Mouse (Mus musculus): ENCODE results near the gene Unc45a.
A peak's percentile ranks its signal among the peaks of the same experiment; 100 is the strongest.

Gene Unc45a

GRCm38 (mm10) chr7:80368009-80368408, 27.2 kb upstream of the Unc45a start:
- DNase-seq (ENCODE audit: low read depth, low spot score): no peak

- DNase-seq (ENCODE audit: low read depth, low spot score): no peak
Measured at GRCm38 (mm10) chr7:80367232-80367631, 26.4 kb upstream of the Unc45a start.

- DNase-seq (ENCODE audit: low read depth, low spot score): no peak
Measured at GRCm38 (mm10) chr7:80365759-80366158, 25.0 kb upstream of the Unc45a start.

DNA sequence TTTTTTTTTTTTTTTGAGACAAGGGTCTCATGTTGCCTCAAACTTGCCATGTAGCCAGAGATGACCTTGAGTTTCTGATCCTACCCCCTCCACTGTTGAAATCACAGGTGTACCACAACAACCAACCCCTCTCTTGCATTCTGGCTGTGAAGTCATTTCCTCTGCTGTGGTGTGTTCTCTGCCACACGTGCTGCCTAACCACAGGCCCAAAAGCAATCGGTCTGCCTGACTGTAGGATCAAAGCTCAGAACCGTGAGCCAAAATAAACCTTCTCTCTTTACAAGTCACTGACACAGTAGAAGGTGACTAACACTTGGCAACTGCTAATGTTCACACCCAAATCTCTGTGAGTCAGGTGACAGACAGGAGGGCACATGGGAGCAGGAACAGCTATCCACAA, 19.6 kb upstream of the Unc45a start:
- DNase-seq (ENCODE audit: low read depth, low spot score): no peak

DNA sequence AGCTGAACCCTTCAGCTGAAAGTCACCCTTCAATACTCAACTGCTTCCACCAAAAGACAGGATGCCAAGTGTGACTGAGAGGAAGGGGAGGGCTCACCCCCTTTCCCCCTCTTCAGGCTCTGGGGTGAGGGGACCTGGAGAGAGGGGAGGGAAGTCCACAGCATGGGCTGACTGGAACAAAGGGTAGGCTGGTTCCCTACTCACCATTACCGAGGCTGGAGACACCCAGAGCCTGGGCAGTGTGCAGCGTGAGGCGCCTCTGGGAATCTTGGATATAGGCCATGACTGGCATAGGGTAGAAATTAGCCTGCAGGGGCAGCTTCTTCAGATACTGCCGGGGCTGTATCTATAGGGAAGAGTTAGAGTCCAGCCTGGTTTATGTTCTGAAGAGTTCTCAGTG, 17.2 kb upstream of the Unc45a start:
- no peak for DNase-seq (ENCODE audit: low read depth, low spot score)

- DNase-seq (ENCODE audit: low read depth, low spot score): no peak
Measured at GRCm38 (mm10) chr7:80357156-80357555, 16.4 kb upstream of the Unc45a start.

DNA sequence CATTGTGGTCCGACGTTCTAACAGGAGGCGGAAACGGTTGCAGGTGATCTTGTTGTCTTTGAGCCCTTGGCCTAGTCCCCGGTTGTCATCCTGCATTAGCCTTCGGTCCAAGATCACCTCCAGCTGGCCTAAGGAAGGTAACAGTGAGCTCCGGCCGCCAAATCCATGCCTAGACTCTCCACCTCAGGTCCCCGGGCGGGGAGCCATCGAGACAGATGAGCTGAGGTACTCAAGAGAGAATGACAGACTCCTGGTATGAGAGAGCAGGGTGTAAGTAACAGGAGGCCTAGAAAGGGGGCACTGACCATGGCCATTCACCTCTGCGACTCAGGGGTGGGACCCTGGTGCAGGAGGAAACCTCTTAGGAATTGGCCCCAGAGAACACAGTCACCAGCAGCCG, 15.5 kb upstream of the Unc45a start:
- no peak for DNase-seq (ENCODE audit: low read depth, low spot score)

GRCm38 (mm10) chr7:80352920-80353319, 12.1 kb upstream of the Unc45a start:
- DNase-seq (ENCODE audit: low read depth, low spot score): no peak

DNA sequence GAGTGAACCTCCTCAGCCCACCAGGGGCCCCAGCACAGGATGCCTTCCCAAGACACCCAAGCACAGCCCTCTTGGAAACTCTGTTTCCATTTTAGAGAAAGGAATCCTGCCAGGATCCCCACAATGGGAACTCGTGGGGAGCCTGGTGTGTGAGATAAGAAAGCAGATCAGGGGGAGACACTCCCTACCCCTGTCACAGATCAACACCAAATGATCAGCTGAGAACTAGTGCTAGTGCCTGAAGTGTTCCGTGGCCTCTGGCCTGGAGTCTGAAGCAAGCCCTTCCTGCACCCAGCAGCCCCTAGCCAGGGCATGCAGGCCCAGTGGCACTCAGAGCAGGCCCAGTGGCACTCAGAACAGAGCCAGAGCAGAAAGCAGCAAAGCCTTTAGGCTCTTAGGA, 10.0 kb upstream of the Unc45a start:
- DNase-seq (ENCODE audit: low read depth, low spot score): no peak

DNA sequence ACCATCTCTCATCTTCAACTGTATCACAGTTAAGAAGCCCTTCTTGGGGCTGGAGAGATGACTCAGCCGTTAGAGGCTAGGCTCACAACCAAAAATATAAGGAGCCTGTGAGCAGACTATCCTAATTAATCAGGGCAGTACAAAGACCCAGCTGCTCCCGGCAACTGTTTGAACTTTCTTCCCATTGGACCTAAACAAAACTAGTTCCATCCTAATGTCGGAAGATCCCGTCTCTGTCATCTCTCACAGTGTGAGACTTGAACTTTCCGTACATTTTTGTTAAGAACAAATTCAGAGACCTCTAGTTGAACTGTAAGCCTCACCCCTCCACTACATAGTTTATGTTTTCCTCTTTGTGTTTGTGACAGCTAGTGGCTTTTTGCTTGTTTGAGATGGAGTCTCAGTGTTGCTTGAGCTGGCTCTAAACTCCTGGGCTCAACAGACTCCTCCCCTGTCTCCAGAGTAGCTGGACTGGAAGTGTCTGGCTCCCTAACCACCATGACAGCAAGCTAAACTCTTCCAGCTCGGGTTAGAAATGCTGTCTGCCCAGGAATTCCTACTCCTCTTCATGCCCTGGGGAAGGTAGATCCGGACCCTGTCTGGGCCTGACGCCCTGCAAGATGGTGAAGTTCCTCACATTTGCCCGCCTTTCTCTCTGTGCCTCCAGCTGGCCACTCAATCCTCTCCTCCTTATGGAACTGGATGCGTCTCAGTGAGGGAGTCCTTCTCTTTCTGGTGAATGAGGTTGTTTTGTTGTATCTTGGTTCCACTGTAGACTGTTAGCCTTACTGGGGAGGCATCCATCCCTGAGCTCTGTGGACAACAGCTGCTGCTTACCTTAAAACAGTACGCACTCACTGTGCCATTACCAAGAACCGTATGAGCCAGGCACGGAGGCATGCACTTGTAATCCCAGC, 7.1 kb upstream of the Unc45a start:
- DNase-seq (ENCODE audit: low read depth, low spot score): no peak

- DNase-seq (ENCODE audit: low read depth, low spot score): no peak
Measured at GRCm38 (mm10) chr7:80346830-80347229, 6.0 kb upstream of the Unc45a start.

DNA sequence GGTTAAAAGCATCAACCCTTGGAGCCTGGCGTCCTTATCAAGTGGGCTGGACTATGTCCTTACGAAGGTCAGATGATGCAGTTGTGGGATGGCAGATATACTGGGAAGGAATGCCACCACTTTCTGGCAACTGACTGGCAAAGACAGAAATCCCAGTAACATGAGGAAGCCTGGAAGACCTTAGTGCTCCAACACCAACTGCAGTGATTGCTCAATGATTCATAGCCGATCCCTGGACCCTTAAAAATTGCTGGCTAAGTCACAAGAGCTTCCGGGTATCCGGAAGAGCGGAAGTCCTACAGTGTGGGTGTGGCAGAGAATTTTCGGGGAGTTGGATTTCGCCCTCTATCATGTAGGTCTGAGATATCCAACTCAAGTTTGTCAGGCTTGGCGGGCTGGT, 5.4 kb upstream of the Unc45a start:
- no peak for DNase-seq (ENCODE audit: low read depth, low spot score)

DNA sequence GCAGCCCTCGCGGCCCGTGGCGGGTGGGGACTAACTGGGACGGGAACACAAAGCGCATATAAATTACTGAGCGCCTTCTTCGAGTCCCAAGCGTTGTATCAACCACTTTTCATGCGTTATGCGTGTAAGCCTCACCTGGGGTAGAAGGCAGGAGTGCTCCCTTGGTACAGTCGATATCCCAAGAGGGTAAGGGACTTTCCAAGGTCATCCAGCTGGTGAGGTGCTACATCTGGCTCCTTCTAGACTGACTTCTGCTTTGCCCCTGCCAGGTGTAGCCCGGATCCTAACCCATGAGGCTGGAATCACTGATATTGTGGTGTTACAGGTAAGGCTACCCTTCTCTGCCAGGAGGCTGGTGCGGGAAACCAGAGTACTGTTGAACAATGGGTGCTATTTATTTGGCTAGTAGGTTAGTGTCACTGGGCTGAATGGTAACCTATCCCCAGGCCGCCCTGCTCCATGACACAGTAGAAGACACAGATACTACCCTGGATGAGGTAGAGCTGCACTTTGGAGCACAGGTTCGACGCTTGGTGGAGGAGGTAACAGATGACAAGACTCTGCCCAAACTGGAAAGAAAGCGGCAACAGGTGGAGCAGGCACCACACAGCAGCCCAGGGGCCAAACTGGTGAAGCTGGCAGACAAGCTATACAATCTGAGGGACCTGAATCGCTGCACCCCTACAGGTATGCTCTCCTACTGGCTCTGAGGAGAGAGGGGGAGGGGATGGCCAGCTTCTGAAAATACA, 2.6 kb upstream of the Unc45a start:
- no peak for DNase-seq (ENCODE audit: low read depth, low spot score)

DNA sequence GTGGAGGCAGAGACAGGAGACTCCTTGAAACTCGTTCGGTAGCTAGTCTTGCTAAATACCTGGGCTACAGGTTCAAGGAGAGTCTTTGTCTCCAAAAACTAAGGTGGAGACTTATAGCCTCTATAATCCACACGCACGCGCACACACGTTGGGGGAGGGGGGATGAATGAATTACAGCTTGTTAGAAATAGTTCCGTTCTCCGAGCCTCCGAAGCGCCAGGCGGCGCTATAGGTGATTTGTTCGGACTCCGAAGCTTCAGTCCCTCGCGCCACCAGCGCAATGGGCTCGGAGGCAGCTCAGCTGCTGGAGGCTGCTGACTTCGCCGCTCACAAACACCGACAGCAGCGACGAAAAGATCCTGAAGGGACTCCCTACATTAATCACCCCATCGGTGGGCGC, 2.1 kb upstream of the Unc45a start, which contains the start of gene Hddc3:
Hddc3 (plus strand) TSS at position 247 of the 400 bp plus-strand sequence.
- DNase-seq (ENCODE audit: low read depth, low spot score): peak; percentile 95

DNA sequence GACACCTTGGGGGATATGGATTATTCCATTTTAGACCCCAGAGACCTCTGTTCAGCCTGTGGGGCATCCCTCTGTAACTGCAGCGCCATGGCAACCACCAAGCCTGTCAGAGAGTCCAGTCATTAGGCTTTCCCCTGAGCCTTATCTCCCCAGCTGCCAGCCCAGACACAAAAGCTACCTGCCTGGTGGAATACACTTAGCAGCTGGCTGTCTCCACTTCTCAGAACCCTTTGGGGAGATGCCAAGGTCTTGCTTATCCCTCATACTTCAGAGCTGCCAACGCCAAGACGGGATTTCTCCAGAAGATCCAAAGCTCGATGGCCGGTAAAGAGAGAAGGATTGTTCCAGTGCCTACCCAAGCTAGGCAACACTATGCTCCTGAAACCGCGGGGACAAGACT, 988 bp upstream of the Unc45a start:
- DNase-seq (ENCODE audit: low read depth, low spot score): no peak

- peak; percentile 98 for DNase-seq (ENCODE audit: low read depth, low spot score)
Measured at GRCm38 (mm10) chr7:80339793-80340628, 794 bp downstream of the Unc45a start.

GRCm38 (mm10) chr7:80339371-80339770, 1.4 kb downstream of the Unc45a start:
- no peak for DNase-seq (ENCODE audit: low read depth, low spot score)

- DNase-seq (ENCODE audit: low read depth, low spot score): no peak
Measured at GRCm38 (mm10) chr7:80336932-80337331, 3.9 kb downstream of the Unc45a start.

DNA sequence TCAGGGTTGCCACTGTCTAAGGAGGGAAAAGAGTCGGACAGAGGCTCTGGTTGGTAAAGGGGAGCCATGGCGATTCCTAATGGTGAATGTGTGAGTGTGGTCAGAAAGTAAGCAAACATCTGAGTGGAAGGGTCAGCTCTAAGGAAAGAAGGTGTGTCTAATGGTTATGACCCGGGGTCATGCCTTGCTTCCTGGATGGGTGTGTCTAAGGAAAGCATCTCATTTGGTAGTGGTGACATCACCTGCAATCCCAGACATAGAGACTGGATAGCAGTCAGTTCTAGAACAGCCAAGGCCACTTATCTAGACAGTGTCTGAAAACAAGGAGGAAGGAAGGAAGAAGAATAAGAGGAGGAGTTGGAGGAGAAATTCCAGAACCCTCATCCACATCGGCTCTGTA, 6.0 kb downstream of the Unc45a start:
- no peak for DNase-seq (ENCODE audit: low read depth, low spot score)

DNA sequence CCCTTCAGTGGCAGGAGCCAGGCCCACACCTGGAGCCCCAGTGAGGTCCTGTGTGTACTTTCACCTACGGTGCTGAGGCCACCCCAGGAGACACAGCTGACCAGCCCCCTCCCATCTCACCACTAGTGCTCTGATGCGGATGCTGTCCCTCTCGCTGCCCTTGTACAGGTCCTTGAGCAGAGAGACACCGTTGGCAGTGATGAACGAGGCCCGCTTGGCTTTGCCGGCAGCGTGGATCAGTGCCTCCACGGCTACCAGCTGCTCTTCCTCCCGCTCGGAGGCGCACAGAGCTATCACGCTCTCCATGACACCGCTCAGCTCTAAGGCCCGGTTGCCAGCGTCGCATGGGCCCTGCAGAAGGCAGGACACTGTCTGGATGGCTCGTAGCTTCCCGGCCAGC, 9.4 kb downstream of the Unc45a start:
- DNase-seq (ENCODE audit: low read depth, low spot score): no peak

- no peak for DNase-seq (ENCODE audit: low read depth, low spot score)
Measured at GRCm38 (mm10) chr7:80330278-80330677, 10.5 kb downstream of the Unc45a start.

DNA sequence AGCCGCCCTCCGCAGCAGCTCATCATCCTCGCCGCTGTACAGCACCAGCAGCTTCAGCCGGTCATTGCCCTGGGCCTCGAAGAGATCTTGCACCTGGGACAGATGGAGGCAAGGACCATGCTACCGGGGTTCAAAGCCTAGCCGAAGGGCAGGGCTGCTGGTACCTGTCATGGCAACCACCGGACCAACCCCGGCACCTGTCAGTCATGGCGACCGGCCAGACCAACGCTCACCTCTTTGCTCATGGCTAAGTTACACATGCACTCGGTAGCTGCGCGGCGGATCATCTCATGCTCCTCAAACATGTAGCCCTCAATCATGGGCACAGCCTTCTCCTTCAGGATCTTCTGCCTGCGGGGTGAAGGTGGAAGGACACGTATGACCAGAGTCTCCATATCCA, 14.7 kb downstream of the Unc45a start:
- no peak for DNase-seq (ENCODE audit: low read depth, low spot score)
